Mouse (Mus musculus): ENCODE results near the gene Rbm19.

DNA sequence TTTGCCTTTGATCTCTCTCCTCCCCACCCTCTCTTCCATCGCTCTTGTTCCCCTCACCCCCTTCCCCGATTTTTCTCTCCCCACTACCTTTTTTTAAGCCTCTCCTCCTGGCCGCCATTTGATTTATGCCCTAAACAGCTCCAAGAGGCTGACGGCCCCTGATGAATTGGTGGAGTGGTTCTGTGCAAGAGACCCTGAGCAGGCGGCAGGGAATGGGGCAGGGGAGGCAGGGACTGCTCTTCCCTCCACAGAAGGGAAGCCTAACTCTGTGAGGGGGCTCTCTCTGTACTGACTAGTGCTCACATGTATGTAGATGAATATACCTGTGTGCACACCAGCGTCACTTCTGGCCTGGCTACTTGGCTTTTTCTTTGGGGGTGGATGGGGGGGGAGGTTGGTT is 49.0 kb upstream of the Rbm19 start:
- no peak for TF ChIP-seq FLI1 (IDR thresholded peaks at IDR 0.05; ENCODE audit: low read length)
- no peak for TF ChIP-seq GATA1 (IDR thresholded peaks at IDR 0.05; ENCODE audit: borderline replicate concordance, low read length)

Data from megakaryocyte, embryonic 14.5 days (primary cell).